Mouse (Mus musculus) heart, adult 8-10 months (tissue): ENCODE results near the gene Unc50. TPM values are rescaled to one million over a fixed set of nuclear protein-coding genes. Genes with fewer than 3 reads are reported as not detected.

Experiments
- DNase-seq: peaks from one replicate; pipeline ENCODE4 v3.0.0; 2022; ENCODE audit warnings: low spot score
- total RNA-seq, 4 experiments: library from RNA; stranded (reverse); gene quantifications; 2 replicates each; pipeline ENCODE4 v1.2.4; 2022

Gene Unc50
- total RNA-seq, 4 experiments from 2014 or later = 24.8 to 29.3 (median 28.3) TPM

GRCm38 (mm10) chr1:37486994-37487393 lies 57.1 kb downstream of the Unc50 start:
- DNase-seq = no peak

- no peak for DNase-seq
Observed at GRCm38 (mm10) chr1:37488531-37488930, 58.6 kb downstream of the Unc50 start.

Other genes with a start within 250 kb of the Unc50 start
- 1 to 10 TPM; 1.9 to 2.6 (median 2.3) TPM for gene Cnga3, start 215.7 kb upstream of the Unc50 start, total RNA-seq
- 10 to 100 TPM; 19.2 to 24.3 (median 22.6) TPM for gene Inpp4a, start 130.3 kb upstream of the Unc50 start, total RNA-seq
- gene Coa5, start within 50 bp of the Unc50 start, total RNA-seq = 100 to 1,000 TPM in 3 of 4 experiments, 10 to 100 TPM in 1; 99.9 to 124 (median 112) TPM
- 10 to 100 TPM in 2 of 4 experiments, 1 to 10 TPM in 2; 7.6 to 10.6 (median 9.4) TPM for gene Mgat4a, start 110.9 kb downstream of the Unc50 start, total RNA-seq